Mouse (Mus musculus) forebrain, embryonic 10.5 days (tissue): ENCODE measurements around the gene Dixdc1. TPM values are rescaled to one million over a fixed set of nuclear protein-coding genes. Genes with fewer than 3 reads are reported as not detected.
A peak's percentile ranks its signal among the peaks of the same experiment; 100 is the strongest.

ENCODE experiments used
- DNase-seq: peaks from one replicate; pipeline ENCODE4 v3.0.0-alpha.2; 2017; ENCODE audit warnings: low spot score; ENCODE audit errors: extremely low spot score
- H3K27ac ChIP-seq: fragments of 300-500 bp; sonication (generic); 2 replicates; pipeline ENCODE4 v1.5.1; 2016; ENCODE audit warnings: mild to moderate bottlenecking
- H3K27me3 ChIP-seq: fragments of 300-500 bp; sonication (generic); 2 replicates; pipeline ENCODE4 v1.6.1; 2016; ENCODE audit warnings: mild to moderate bottlenecking; ENCODE audit not compliant: poor library complexity, severe bottlenecking
- H3K36me3 ChIP-seq: fragments of 300-500 bp; sonication (generic); replicated peaks from 2 replicates; pipeline ENCODE4 v1.6.1; 2016; ENCODE audit warnings: mild to moderate bottlenecking, moderate library complexity
- H3K4me1 ChIP-seq: fragments of 300-500 bp; sonication (generic); 2 replicates; pipeline ENCODE4 v1.6.1; 2016
- H3K4me3 ChIP-seq: fragments of 300-500 bp; sonication (generic); 2 replicates; pipeline ENCODE4 v1.5.1; 2016; ENCODE audit warnings: mild to moderate bottlenecking, moderate library complexity
- H3K9me3 ChIP-seq: fragments of 300-500 bp; sonication (generic); 2 replicates; pipeline ENCODE4 v1.6.1; 2016; ENCODE audit warnings: mild to moderate bottlenecking, moderate library complexity
- WGBS: fragments of 180-500 bp; shearing (Covaris S2); methylation state at CpG from one replicate; pipeline ENCODE4 v1.1.7; 2016; 5-methylcytosine and 5-hydroxymethylcytosine counted together
- polyA plus RNA-seq: library from polyadenylated mRNA; unstranded; fragments of >200 nt; fragmentation: Nextera tagmentation; extraction: Ambion mirVana; gene quantifications from 2 replicates; pipeline ENCODE4 v1.2.1, GENCODE M21; 2016

Dixdc1 gene
- polyA plus RNA-seq, 1 experiment from 2014 or later, result 22.2 TPM

DNA sequence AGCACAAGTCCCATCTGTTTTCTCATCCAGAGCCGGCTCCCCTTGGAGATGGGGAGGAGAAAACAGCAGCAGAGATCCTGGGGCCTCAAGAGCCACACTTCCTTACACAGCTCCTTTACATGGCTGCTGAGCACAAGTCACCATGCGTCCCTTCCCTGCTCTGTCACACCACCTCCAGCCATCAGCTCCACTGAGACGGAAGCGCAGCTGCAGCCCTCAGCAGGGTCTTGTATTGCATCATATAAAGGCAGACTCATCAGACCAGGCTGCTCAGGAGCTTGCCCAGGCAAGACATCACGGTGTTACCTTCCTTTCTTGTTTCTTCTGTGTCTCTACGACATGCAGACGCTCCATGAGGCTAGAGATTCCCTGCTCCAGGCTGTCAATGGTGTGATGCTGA lies 57.6 kb downstream of the Dixdc1 start:
- WGBS, result 70% methylated on average over 7 of the region's 7 CpGs
- H3K27me3 ChIP-seq, result no peaks in the 10 kb centered on the region
- no peaks in the 10 kb centered on the region for H3K9me3 ChIP-seq
- H3K27ac ChIP-seq, result no peak overlapping the region
- H3K4me1 ChIP-seq, result no peaks in the 10 kb centered on the region
- peaks cover 72% of the 10 kb centered on the region for H3K36me3 ChIP-seq
- DNase-seq, result no peak
- H3K4me3 ChIP-seq, result no peak overlapping the region

DNA sequence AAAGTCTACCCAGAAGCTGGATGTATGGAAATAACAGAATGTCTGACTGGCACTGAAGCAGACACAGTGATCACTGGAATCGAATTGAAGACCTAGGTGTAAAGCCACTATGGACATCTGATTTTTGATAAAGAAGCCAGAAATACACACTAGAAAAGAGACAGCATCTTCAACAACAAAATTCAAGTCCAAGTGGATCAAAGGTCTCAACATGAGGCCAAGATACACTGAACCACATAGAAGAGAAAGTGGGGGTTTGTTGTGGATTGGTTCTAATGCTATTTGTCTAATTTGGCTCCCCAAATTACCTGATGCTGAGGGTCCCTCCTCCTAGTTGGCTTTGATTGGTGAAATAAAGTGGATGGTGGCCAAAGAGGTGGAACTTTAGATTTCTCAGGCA lies 59.9 kb downstream of the Dixdc1 start:
- H3K4me3 ChIP-seq, result no peak overlapping the region
- 84% methylated on average over 1 of the region's 1 CpGs for WGBS
- peaks cover 66% of the 10 kb centered on the region for H3K36me3 ChIP-seq

DNA sequence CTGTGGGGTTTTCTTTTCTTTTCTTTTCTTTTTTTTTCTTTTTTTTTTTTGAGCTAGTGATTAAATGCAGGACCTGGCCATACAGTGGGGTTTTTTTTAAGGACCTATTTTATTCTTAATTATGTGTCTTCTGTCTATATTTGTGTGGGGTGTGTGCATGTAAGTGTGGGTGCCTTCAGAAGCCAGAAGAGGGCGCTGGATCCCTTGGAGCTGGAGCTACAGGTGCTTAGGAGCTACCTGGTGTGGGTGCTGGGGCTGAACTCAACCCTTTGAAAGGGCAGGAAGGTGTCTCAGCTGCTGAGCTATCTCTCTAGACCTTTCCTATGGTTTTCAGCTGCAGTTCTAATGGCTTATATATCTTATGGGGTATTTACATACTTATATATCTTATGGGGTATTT lies 64.5 kb downstream of the Dixdc1 start:
- no peak overlapping the region for H3K4me3 ChIP-seq
- H3K27me3 ChIP-seq, result no peaks in the 10 kb centered on the region
- H3K36me3 ChIP-seq, result peaks cover 25% of the 10 kb centered on the region
- DNase-seq, result no peak
- H3K9me3 ChIP-seq, result no peaks in the 10 kb centered on the region
- WGBS, result 26% methylated on average over 1 of the region's 1 CpGs
- no peaks in the 10 kb centered on the region for H3K4me1 ChIP-seq
- H3K27ac ChIP-seq, result no peak overlapping the region

More for the DNA sequence above, 59.9 kb downstream of the Dixdc1 start:
- Histone ChIP-seq H3K27me3 (no peaks in the 10 kb centered on the region), H3K27ac (no peak overlapping the region), H3K4me1 (no peaks in the 10 kb centered on the region), H3K9me3 (no peaks in the 10 kb centered on the region)
- DNase-seq, result no peak

DNA sequence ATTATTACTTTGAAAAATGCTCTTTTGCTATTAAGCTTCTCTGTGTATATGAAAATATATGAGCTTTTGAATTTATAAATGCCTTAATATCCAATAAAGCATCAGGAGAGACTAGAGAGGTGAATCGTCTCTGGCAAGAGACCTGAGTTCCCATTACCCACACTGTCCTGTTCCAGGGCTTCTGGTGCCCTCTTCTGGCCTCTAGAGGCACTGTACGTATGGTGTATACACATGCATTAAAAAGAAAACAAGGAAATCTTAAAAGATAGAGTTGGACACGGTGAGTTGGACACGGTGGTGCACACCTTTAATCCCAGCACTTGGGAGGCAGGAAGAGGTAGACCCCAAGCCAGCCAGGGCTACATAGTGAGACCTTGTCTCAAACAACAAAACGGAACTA lies 68.6 kb downstream of the Dixdc1 start:
- H3K4me1 ChIP-seq, result no peaks in the 10 kb centered on the region
- peaks cover 34% of the 10 kb centered on the region for H3K36me3 ChIP-seq
- H3K27me3 ChIP-seq, result no peaks in the 10 kb centered on the region
- H3K4me3 ChIP-seq, result no peak overlapping the region
- H3K9me3 ChIP-seq, result no peaks in the 10 kb centered on the region
- DNase-seq, result peak; percentile 25
- WGBS, result 38% methylated on average over 5 of the region's 5 CpGs
- H3K27ac ChIP-seq, result no peak overlapping the region

DNA sequence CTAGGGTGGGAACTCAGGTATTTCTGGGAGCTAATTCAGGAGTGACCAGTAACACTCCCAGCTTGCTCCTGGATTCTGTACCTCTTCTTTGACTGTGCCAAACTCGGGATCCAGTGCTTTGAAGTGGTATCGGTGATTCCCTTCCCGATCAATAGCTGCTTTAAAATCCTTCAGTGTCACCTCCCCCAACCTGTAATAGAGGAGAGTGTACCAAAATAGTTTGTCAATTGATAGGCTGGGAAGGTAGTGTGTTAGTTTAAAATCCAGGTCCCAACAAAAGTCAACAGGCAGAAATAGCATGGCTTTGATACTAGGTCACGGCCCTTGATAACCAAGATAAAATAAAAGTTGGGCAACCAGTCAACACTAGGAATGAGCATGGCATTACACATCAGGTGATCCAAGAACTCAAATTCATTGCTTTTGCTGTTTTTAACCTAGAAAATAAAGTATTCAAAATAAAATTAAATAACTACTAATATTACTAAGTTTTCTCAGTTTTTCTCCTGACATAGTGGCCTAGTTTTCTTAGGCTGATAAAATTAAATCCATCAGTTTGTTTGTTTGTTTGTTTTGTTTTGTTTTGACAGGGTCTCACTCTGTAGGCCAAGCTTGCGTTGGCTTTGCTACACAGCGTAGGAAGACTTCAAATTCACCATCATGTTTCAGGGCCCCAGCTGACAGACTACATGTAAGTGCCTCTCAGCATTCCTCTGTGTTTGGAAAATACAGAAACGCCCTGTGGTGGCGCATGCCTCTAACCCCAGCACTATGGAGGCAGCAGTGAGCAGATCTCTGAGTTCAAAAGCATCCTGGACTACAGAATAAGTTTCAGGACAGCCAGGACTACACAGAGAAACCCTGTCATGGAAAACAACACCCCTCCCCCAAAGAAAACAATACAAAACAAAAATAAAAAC lies 71.5 kb downstream of the Dixdc1 start:
- H3K4me1 ChIP-seq, result no peaks in the 10 kb centered on the region
- no peaks in the 10 kb centered on the region for H3K27me3 ChIP-seq
- 86% methylated on average over 8 of the region's 8 CpGs for WGBS
- DNase-seq, result no peak
- no peak overlapping the region for H3K4me3 ChIP-seq
- H3K36me3 ChIP-seq, result peaks cover 44% of the 10 kb centered on the region
- H3K27ac ChIP-seq, result no peak overlapping the region
- no peaks in the 10 kb centered on the region for H3K9me3 ChIP-seq

DNA sequence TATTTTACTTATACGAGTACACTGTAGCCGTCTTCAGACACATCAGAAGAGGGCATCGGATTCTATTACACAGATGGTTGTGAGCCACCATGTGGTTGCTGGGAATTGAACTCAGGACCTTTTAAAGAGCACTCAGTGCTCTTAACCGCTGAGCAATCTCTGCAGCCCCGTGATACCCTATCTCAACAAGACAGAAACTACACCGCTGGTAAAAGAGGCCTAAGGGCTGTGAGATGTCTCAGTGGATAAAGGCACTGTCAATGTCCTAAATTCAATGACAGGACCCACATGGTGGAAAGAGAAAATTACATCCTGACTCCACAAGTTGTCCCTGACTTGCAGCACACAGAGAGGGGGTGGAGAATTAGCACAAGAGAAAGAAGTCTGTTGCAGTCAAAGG lies 72.9 kb downstream of the Dixdc1 start:
- DNase-seq, result no peak
- Histone ChIP-seq H3K9me3 (no peaks in the 10 kb centered on the region), H3K4me3 (no peak overlapping the region), H3K27me3 (no peaks in the 10 kb centered on the region), H3K27ac (no peak overlapping the region), H3K36me3 (peaks cover 44% of the 10 kb centered on the region), H3K4me1 (no peaks in the 10 kb centered on the region)
- 92% methylated on average over 6 of the region's 6 CpGs for WGBS

DNA sequence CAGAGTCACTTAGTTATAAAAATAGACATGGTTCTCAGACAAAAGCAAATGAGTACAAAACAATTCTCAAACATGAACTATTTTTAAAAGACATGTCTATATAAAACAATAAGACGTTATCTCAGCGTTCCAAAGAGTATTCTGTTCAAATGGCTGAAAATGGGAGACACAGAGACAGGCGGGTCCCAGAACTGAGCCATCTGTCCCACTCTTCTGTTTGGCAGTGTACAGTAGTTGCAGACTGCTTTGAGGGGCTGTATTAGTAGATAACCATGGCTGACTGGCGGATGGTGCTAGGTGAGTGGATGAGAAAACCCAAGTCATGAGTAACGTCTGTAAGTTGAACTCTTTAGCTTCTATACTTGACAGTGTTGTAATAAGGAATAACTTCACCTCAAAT lies 74.5 kb downstream of the Dixdc1 start:
- H3K4me3 ChIP-seq, result no peak overlapping the region
- no peaks in the 10 kb centered on the region for H3K9me3 ChIP-seq
- no peaks in the 10 kb centered on the region for H3K27me3 ChIP-seq
- no peak for DNase-seq
- H3K4me1 ChIP-seq, result peaks cover 8% of the 10 kb centered on the region
- H3K27ac ChIP-seq, result no peak overlapping the region
- peaks cover 44% of the 10 kb centered on the region for H3K36me3 ChIP-seq
- WGBS, result 91% methylated on average over 5 of the region's 5 CpGs

DNA sequence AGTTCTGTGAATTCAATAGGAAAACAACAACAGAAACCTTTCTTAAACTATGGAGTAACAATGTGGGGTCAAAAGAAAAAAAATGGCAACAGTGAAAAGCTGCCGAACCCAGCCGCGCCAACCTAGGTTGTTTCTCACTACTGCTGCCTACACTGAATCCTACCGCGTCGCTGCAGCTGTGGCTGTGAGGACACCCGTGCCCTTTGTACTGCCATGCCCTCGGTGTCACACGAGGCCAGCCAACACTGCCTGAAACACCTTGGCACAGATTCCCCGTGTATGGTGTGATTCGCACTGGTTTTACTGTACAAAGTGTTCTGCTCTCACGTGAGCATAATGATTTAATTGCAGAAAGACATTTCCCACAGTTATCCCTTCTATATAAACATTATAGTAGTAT lies 78.9 kb downstream of the Dixdc1 start:
- Histone ChIP-seq H3K4me3 (peak overlapping the region; percentile 96), H3K27ac (no peak overlapping the region), H3K9me3 (no peaks in the 10 kb centered on the region), H3K4me1 (peaks cover 21% of the 10 kb centered on the region), H3K27me3 (no peaks in the 10 kb centered on the region), H3K36me3 (peaks cover 36% of the 10 kb centered on the region)
- DNase-seq, result no peak
- 25% methylated on average over 12 of the region's 12 CpGs for WGBS

DNA sequence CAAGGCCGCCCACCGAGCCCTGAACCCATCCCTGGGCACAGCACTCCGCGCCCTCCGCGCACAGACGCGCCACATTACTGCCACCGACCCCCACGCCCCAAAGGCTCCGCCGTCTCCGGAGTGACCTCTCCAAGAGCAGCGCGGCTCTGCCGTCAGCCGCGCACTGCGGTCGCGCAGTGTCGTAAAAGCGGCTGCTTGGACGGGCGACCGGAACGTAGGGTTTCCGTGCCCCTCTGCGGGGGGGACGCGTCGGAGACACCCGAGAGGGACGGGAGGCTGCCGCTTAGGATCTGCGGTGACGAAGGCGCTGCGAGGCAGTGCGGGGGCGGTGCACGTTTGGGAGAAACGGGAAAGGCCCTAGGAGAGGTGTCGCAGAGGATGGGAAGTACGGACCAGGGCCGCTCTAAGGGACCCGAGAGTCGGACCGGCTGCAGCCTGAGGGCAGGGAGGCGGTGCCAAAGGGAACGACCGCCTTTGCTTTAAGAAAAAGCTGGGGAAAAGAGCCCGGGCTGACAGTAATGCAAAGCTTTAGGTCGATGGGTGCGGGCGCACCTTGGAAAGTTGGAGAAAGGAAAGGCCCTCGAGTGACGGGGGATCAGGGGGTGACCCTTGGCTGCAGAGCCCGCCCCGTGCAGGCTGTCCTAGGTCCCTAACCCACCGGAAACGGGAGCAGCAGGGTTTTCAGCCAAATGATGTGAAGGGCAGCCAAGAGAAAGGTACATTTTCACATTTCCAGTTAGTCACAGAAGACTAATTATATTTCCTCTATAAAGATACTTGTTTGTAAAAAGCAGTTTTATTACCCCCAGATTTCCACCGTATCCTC lies 79.7 kb downstream of the Dixdc1 start, which contains the start of gene Dlat:
Gene Dlat (minus strand): TSS at position 389 of the 826 bp plus-strand sequence.
- DNase-seq, result peak; percentile 89
- Histone ChIP-seq H3K9me3 (no peaks in the 10 kb centered on the region), H3K4me3 (peak within 1 kb of the TSS; percentile 96), H3K27ac (peak within 1 kb of the TSS; percentile 93), H3K4me1 (peaks cover 21% of the 10 kb centered on the region), H3K27me3 (no peaks in the 10 kb centered on the region), H3K36me3 (peaks cover 36% of the 10 kb centered on the region)
- WGBS, result under 1% methylated on average over 62 of the region's 63 CpGs

DNA sequence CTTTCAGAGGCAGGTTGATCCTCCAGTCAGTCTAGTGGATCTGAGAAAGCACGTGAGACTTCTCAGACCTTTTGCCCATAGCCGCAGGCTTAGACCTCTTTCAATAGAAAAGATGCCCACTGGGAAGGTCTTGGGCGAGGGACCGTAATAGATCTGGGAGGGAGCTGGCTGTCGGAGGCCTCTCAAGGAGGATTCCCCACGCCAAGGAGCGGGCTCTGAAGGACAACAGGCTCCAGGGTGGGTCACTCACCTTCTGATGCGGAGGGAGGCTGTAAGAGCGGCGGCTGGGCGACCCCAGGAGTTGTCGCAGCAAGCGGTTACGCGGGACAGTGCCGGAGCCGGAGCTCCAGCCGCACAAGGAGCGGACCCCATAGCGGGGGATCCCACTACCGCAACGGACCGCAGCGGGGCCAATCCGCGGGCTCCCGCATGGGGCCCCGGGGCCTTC lies 80.4 kb downstream of the Dixdc1 start:
- Histone ChIP-seq H3K9me3 (no peaks in the 10 kb centered on the region), H3K36me3 (peaks cover 41% of the 10 kb centered on the region), H3K4me3 (peak overlapping the region; percentile 96), H3K4me1 (peaks cover 21% of the 10 kb centered on the region), H3K27me3 (no peaks in the 10 kb centered on the region), H3K27ac (peak overlapping the region; percentile 93)
- WGBS, result under 1% methylated on average over 28 of the region's 28 CpGs
- DNase-seq, result no peak

DNA sequence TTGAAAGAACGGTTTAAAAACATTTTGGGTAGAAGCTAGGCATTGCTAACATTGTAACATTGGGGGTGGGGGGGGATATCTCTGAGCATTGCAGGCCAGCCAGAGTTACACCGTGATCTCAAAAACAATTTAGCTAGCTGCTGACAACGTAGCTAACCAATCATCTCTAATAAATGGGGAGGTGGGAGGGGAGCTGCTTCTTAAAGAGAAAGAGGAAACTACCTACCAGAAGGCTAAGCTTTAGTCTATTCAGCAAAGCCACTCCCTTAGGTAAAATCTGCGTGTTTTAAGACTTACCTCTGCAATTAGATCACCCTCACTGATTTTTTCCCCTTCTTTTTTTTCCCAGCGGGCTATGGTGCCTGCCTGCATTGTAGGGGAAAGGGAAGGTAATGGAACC lies 80.9 kb downstream of the Dixdc1 start:
- H3K9me3 ChIP-seq, result no peaks in the 10 kb centered on the region
- H3K27ac ChIP-seq, result peak overlapping the region; percentile 93
- 34% methylated on average over 5 of the region's 5 CpGs for WGBS
- DNase-seq, result no peak
- peaks cover 21% of the 10 kb centered on the region for H3K4me1 ChIP-seq
- no peaks in the 10 kb centered on the region for H3K27me3 ChIP-seq
- H3K4me3 ChIP-seq, result peak overlapping the region; percentile 96
- peaks cover 45% of the 10 kb centered on the region for H3K36me3 ChIP-seq

DNA sequence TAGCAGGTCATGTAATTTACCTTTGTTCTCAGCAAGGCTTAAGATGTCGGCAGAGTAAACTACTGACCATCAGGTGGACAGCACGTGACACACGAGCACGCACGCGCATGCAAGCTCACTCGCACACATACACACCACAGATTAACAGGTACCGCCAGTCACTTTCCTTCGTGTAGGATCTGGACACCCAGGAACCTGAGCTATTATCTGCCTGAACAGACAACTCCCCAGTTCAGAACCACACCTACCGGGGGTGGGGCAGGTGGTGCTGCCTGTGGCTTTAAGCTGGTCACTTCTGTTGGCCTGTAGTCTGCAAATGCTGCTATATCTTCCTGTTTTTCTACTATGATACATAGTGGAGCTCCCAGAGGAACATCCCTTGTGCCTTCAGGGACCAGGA lies 88.8 kb downstream of the Dixdc1 start:
- Histone ChIP-seq H3K27me3 (no peaks in the 10 kb centered on the region), H3K27ac (no peak overlapping the region), H3K36me3 (peaks cover 98% of the 10 kb centered on the region), H3K9me3 (no peaks in the 10 kb centered on the region), H3K4me1 (no peaks in the 10 kb centered on the region), H3K4me3 (no peak overlapping the region)
- WGBS, result 94% methylated on average over 10 of the region's 10 CpGs
- DNase-seq, result no peak
